Mouse (Mus musculus): Measurements from ENCODE around the gene Msi2. TPM values are rescaled to one million over a fixed set of nuclear protein-coding genes. Genes with fewer than 3 reads are reported as not detected.

Gene Msi2
- total RNA-seq, 2 experiments from 2014 or later = 200 to 212 TPM

GRCm38 (mm10) chr11:88618005-88618501 is 100.3 kb downstream of the Msi2 start:
- DNase-seq (ENCODE audit: low spot score in 2 of 2) = no peak

GRCm38 (mm10) chr11:88617380-88617779 is 100.9 kb downstream of the Msi2 start:
- DNase-seq (ENCODE audit: low spot score in 2 of 2) = no peak

- DNase-seq (ENCODE audit: low spot score in 2 of 2) = no peak
Measured at GRCm38 (mm10) chr11:88614527-88615305, 103.6 kb downstream of the Msi2 start.

- DNase-seq (ENCODE audit: low spot score in 2 of 2) = no peak
Measured at GRCm38 (mm10) chr11:88613771-88614526, 104.4 kb downstream of the Msi2 start.

- DNase-seq (ENCODE audit: low spot score in 2 of 2) = no peak
Measured at GRCm38 (mm10) chr11:88613008-88613407, 105.3 kb downstream of the Msi2 start.

- DNase-seq (ENCODE audit: low spot score in 2 of 2) = no peak
Measured at GRCm38 (mm10) chr11:88612141-88612540, 106.2 kb downstream of the Msi2 start.

- no peak for DNase-seq (ENCODE audit: low spot score in 2 of 2)
Measured at GRCm38 (mm10) chr11:88610809-88611208, 107.5 kb downstream of the Msi2 start.

- DNase-seq (ENCODE audit: low spot score in 2 of 2) = no peak
Measured at GRCm38 (mm10) chr11:88610112-88610511, 108.2 kb downstream of the Msi2 start.

- DNase-seq (ENCODE audit: low spot score in 2 of 2) = no peak
Measured at GRCm38 (mm10) chr11:88608584-88608983, 109.7 kb downstream of the Msi2 start.

GRCm38 (mm10) chr11:88607725-88608383 is 110.5 kb downstream of the Msi2 start:
- no peak for DNase-seq (ENCODE audit: low spot score in 2 of 2)

GRCm38 (mm10) chr11:88605771-88606170 is 112.5 kb downstream of the Msi2 start:
- no peak for DNase-seq (ENCODE audit: low spot score in 2 of 2)

- DNase-seq (ENCODE audit: low spot score in 2 of 2) = no peak
Measured at GRCm38 (mm10) chr11:88605098-88605525, 113.2 kb downstream of the Msi2 start.

- no peak for DNase-seq (ENCODE audit: low spot score in 2 of 2)
Measured at GRCm38 (mm10) chr11:88604635-88605034, 113.7 kb downstream of the Msi2 start.

- DNase-seq (ENCODE audit: low spot score in 2 of 2) = no peak
Measured at GRCm38 (mm10) chr11:88603366-88603765, 114.9 kb downstream of the Msi2 start.

GRCm38 (mm10) chr11:88602471-88603120 is 115.7 kb downstream of the Msi2 start:
- no peak for DNase-seq (ENCODE audit: low spot score in 2 of 2)

- DNase-seq (ENCODE audit: low spot score in 2 of 2) = no peak
Measured at GRCm38 (mm10) chr11:88600194-88600593, 118.1 kb downstream of the Msi2 start.

GRCm38 (mm10) chr11:88599332-88600130 is 118.8 kb downstream of the Msi2 start:
- no peak for DNase-seq (ENCODE audit: low spot score in 2 of 2)

- DNase-seq (ENCODE audit: low spot score in 2 of 2) = no peak
Measured at GRCm38 (mm10) chr11:88598848-88599175, 119.5 kb downstream of the Msi2 start.

GRCm38 (mm10) chr11:88598150-88598847 is 120.0 kb downstream of the Msi2 start:
- DNase-seq (ENCODE audit: low spot score in 2 of 2) = no peak

- DNase-seq (ENCODE audit: low spot score in 2 of 2) = no peak
Measured at GRCm38 (mm10) chr11:88595616-88596015, 122.7 kb downstream of the Msi2 start.
